16 mouse cellular contexts compared by ENCODE assay signal in genomic region chr14:59721356-59721755, GRCm38 (mm10).
DNase-seq lines count a peak whose midpoint lies in the region; ATAC-seq and TF ChIP-seq lines count a peak whose summit lies in the region.
"Had no signal": no experiment of that assay in that cellular context is flagged by ENCODE, and none has a peak within 500 bp of the region (broad histone marks: within the 10 kb centered on the region; RNA-seq: fewer than 3 reads in every experiment).

No protein-coding gene starts in this region.

- no peaks in the 10 kb centered on the region for H3K36me3 ChIP-seq in heart, embryonic 10.5 days
- no peaks in the 10 kb centered on the region for H3K36me3 ChIP-seq in midbrain, postnatal 0 days (ENCODE audit: insufficient read depth, low read length)
- no peaks in the 10 kb centered on the region for H3K36me3 ChIP-seq in midbrain, embryonic 10.5 days
- H3K36me3 ChIP-seq: embryonic facial prominence, embryonic 13.5 days; G1E; hindbrain, embryonic 10.5 days; intestine, embryonic 15.5 days; limb, embryonic 13.5 days had no signal

- WGBS in heart, embryonic 10.5 days: 89% methylated on average over 3 of the region's 3 CpGs
- 85% methylated on average over 3 of the region's 3 CpGs for WGBS in midbrain, postnatal 0 days
- 93% methylated on average over 3 of the region's 3 CpGs for WGBS in midbrain, embryonic 10.5 days

- TF ChIP-seq CTCF in midbrain, postnatal 0 days (IDR thresholded peaks at IDR 0.05): no peak

- no peak for DNase-seq in heart, embryonic 10.5 days (ENCODE audit: low spot score)
- DNase-seq in heart, adult 9 months (ENCODE audit: low spot score in 2 of 2): no peak
- peak; percentile 44 for DNase-seq in midbrain, postnatal 0 days (ENCODE audit: low spot score)
- no peak for DNase-seq in midbrain, embryonic 10.5 days (ENCODE audit: low spot score)
- DNase-seq in gastrocnemius, adult 8-10 months (ENCODE audit: low spot score in 2 of 2): peak; percentile 14 to 21
- DNase-seq in urinary bladder, postnatal 10 days (ENCODE audit: low spot score): no peak
- no peak for DNase-seq in spleen, postnatal 14 days (ENCODE audit: low spot score in 2 of 2)
- DNase-seq: adrenal gland, adult 8-10 months; liver, postnatal 0 days; midbrain, embryonic 14.5 days had no signal

- no peak overlapping the region for H3K9ac ChIP-seq in midbrain, postnatal 0 days (replicated peaks; ENCODE audit: low read length, poor library complexity, severe bottlenecking)
- H3K9ac ChIP-seq: embryonic facial prominence, embryonic 13.5 days; intestine, embryonic 15.5 days; limb, embryonic 13.5 days; liver, postnatal 0 days had no signal

- H3K4me1 ChIP-seq in heart, embryonic 10.5 days: peaks cover 7% of the 10 kb centered on the region; the same call in 1 of the 2 replicates
- H3K4me1 ChIP-seq in midbrain, postnatal 0 days (ENCODE audit: insufficient read depth, low read length): no peaks in the 10 kb centered on the region
- peaks cover 6% of the 10 kb centered on the region for H3K4me1 ChIP-seq in midbrain, embryonic 10.5 days
- H3K4me1 ChIP-seq: hindbrain, embryonic 10.5 days had no signal

- peak overlapping the region; percentile 0; the same call in 1 of the 2 replicates for H3K27ac ChIP-seq in heart, embryonic 10.5 days
- H3K27ac ChIP-seq in midbrain, postnatal 0 days (ENCODE audit: low read depth, low read length): no peak overlapping the region
- no peak overlapping the region for H3K27ac ChIP-seq in midbrain, embryonic 10.5 days (replicated peaks)
- H3K27ac ChIP-seq: embryonic facial prominence, embryonic 13.5 days; hindbrain, embryonic 10.5 days; intestine, embryonic 15.5 days; kidney, postnatal 0 days; limb, embryonic 13.5 days had no signal

- H3K4me3 ChIP-seq in heart, embryonic 10.5 days: no peak overlapping the region
- H3K4me3 ChIP-seq in midbrain, postnatal 0 days (ENCODE audit: low read depth, low read length): no peak overlapping the region
- no peak overlapping the region for H3K4me3 ChIP-seq in midbrain, embryonic 10.5 days
- H3K4me3 ChIP-seq: embryonic facial prominence, embryonic 13.5 days; hindbrain, embryonic 10.5 days; intestine, embryonic 15.5 days; limb, embryonic 13.5 days had no signal

- H3K9me3 ChIP-seq in heart, embryonic 10.5 days: no peaks in the 10 kb centered on the region
- no peaks in the 10 kb centered on the region for H3K9me3 ChIP-seq in midbrain, postnatal 0 days (ENCODE audit: low read length)
- no peaks in the 10 kb centered on the region for H3K9me3 ChIP-seq in midbrain, embryonic 10.5 days (replicated peaks)
- H3K9me3 ChIP-seq: embryonic facial prominence, embryonic 13.5 days; hindbrain, embryonic 10.5 days; intestine, embryonic 15.5 days; limb, embryonic 13.5 days had no signal

- no peak overlapping the region for H3K4me2 ChIP-seq in midbrain, postnatal 0 days (ENCODE audit: low read depth, low read length, poor library complexity, severe bottlenecking)
- H3K4me2 ChIP-seq: embryonic facial prominence, embryonic 13.5 days; intestine, embryonic 15.5 days; limb, embryonic 13.5 days had no signal

- no peak for ATAC-seq in midbrain, postnatal 0 days (ENCODE audit: low FRiP score)
- ATAC-seq: intestine, embryonic 15.5 days had no signal

- no peaks in the 10 kb centered on the region for H3K27me3 ChIP-seq in heart, embryonic 10.5 days (ENCODE audit: insufficient read depth, poor library complexity, severe bottlenecking)
- H3K27me3 ChIP-seq in midbrain, postnatal 0 days (ENCODE audit: insufficient read depth, low read length): no peaks in the 10 kb centered on the region
- H3K27me3 ChIP-seq in midbrain, embryonic 10.5 days (ENCODE audit: low read depth, poor library complexity, severe bottlenecking): no peaks in the 10 kb centered on the region
- H3K27me3 ChIP-seq: embryonic facial prominence, embryonic 13.5 days; intestine, embryonic 15.5 days; limb, embryonic 13.5 days had no signal

Comparison
In these comparisons a context has a peak if more than half of its experiments do, and no peak if none do; other contexts are left out.
1. DNase-seq: peak in midbrain, postnatal 0 days (single experiment) and gastrocnemius, adult 8-10 months (2 of 2); none in heart, embryonic 10.5 days (single experiment), heart, adult 9 months (0 of 2), midbrain, embryonic 10.5 days (single experiment), urinary bladder, postnatal 10 days (single experiment) and spleen, postnatal 14 days (0 of 2).